Comparison of ENCODE assay signal across 8 mouse cellular contexts in genomic region chr8:12927204-12927983, GRCm38 (mm10). TPM values are rescaled to one million over a fixed set of nuclear protein-coding genes. Genes with fewer than 3 reads are reported as not detected.
DNase-seq lines count a peak whose midpoint lies in the region; ATAC-seq and TF ChIP-seq lines count a peak whose summit lies in the region.

No protein-coding gene starts in this region.

- H3K36me3 ChIP-seq in intestine, postnatal 0 days (ENCODE audit: control insufficient read depth, insufficient read depth) = no peaks in the 10 kb centered on the region

- H3K4me2 ChIP-seq in intestine, postnatal 0 days (replicated peaks; ENCODE audit: low read depth) = peak overlapping the region; percentile 40

- WGBS in intestine, postnatal 0 days = 57% methylated on average over 7 of the region's 7 CpGs
- 47% methylated on average over 7 of the region's 7 CpGs for WGBS in lung, adult 2 months

- H3K9me3 ChIP-seq in intestine, postnatal 0 days (ENCODE audit: control insufficient read depth) = no peaks in the 10 kb centered on the region

- no peak overlapping the region for H3K4me3 ChIP-seq in intestine, postnatal 0 days (ENCODE audit: low read depth, low read length)
- peak overlapping the region; percentile 80 for H3K4me3 ChIP-seq in lung, adult 2 months (replicated peaks; ENCODE audit: extremely low read depth, low read depth, low read length)

- DNase-seq in CD4-positive, CD25-positive, alpha-beta regulatory T cell, adult 2 months (ENCODE audit: low read depth, low spot score) = peak; percentile 16
- DNase-seq in MN1 (ENCODE audit: low spot score) = peak; percentile 22
- peak; percentile 90 for DNase-seq in cerebellum, adult 9-10 months
- DNase-seq in gastrocnemius, postnatal 14 days = peak; percentile 70
- DNase-seq in lung, adult 2 months = peak; percentile 64
- DNase-seq in ovary, postnatal 14 days (ENCODE audit: low spot score) = peak; percentile 46

- ATAC-seq in CD4-positive, CD25-positive, alpha-beta regulatory T cell, adult 4 months = no peak
- ATAC-seq in intestine, postnatal 0 days = no peak

- no peaks in the 10 kb centered on the region for H3K27me3 ChIP-seq in intestine, postnatal 0 days (replicated peaks; ENCODE audit: control insufficient read depth, insufficient read depth, low read length)

- no peak overlapping the region for H3K9ac ChIP-seq in intestine, postnatal 0 days (ENCODE audit: low read depth, low read length)

- 0 out of 2 replicates have a peak, but pooled peaks have one; percentile 16 for TF ChIP-seq POLR2A in lung, adult 2 months (IDR thresholded peaks at IDR 0.05; ENCODE audit: borderline replicate concordance, extremely low read depth, low read depth, low read length)

- H3K4me1 ChIP-seq in intestine, postnatal 0 days (replicated peaks; ENCODE audit: control insufficient read depth, insufficient read depth, low read length) = 0 out of 2 replicates have a peak, but pooled peaks cover 2% of the 10 kb centered on the region
- H3K4me1 ChIP-seq in lung, adult 2 months (ENCODE audit: control insufficient read depth, insufficient read depth, low read length) = peaks cover 13% of the 10 kb centered on the region

- intact Hi-C loops in gastrocnemius, postnatal 14 days (cut with DNase I; ENCODE audit: low total_unique reads) = no loop called here

- TF ChIP-seq CTCF in intestine, postnatal 0 days (IDR thresholded peaks at IDR 0.05; ENCODE audit: low read depth) = peak; percentile 89
- peak; percentile 75 for TF ChIP-seq CTCF in lung, adult 2 months (IDR thresholded peaks at IDR 0.05; ENCODE audit: insufficient read depth, low read length)

- no peak overlapping the region for H3K27ac ChIP-seq in intestine, postnatal 0 days (ENCODE audit: low read depth, low read length)

RNA-seq across cellular contexts. Expression of gene Mcf2l, which starts 53.8 kb away (rescaled TPM):
- polyA plus RNA-seq in CD4-positive, CD25-positive, alpha-beta regulatory T cell, adult 4 months (2017; shearing (Covaris generic)) = under 1 TPM in 1 of 2 experiments, not detected in 1; 0.65 TPM
- 10 to 100 TPM; 23.7 to 57.8 TPM for total RNA-seq in gastrocnemius, postnatal 14 days (2021)
- 5.7 and 6.7 TPM in 2 replicates for polyA plus RNA-seq in intestine, postnatal 0 days (2015; fragmentation: Nextera tagmentation; extraction: Ambion mirVana)
- 42.8 and 65.2 TPM in 2 replicates for polyA plus RNA-seq in lung, adult 2 months (2012; rRNA removed)

Comparison
In these comparisons a context has a peak if more than half of its experiments do, and no peak if none do; other contexts are left out.
1. DNase-seq: peak in every context shown above with its lines; median percentile 90 in cerebellum, adult 9-10 months; 70 in gastrocnemius, postnatal 14 days; 64 in lung, adult 2 months; 46 in ovary, postnatal 14 days; 22 in MN1; 16 in CD4-positive, CD25-positive, alpha-beta regulatory T cell, adult 2 months.